Mouse (Mus musculus) hindbrain, embryonic 14.5 days (tissue): Measurements from ENCODE around the gene Tmem121. TPM values are rescaled to one million over a fixed set of nuclear protein-coding genes. Genes with fewer than 3 reads are reported as not detected.

Experiments used
- ATAC-seq: fragments of 200-750 bp; cut with Nextera tagmentation; 2 replicates; pipeline ENCODE4 v1.8.0; 2017; ENCODE audit warnings: moderate number of reproducible peaks, mild to moderate bottlenecking, moderate TSS enrichment, moderate library complexity; ENCODE audit not compliant: low FRiP score
- DNase-seq: peaks from one replicate; pipeline ENCODE4 v3.0.0-alpha.2; 2015; ENCODE audit warnings: low spot score
- H3K27ac ChIP-seq: fragments of 300-500 bp; sonication (generic); 2 replicates; pipeline ENCODE4 v1.5.1; 2014; ENCODE audit warnings: mild to moderate bottlenecking, moderate library complexity
- H3K27me3 ChIP-seq: fragments of 300-500 bp; sonication (generic); 2 replicates; pipeline ENCODE4 v1.6.1; 2014; ENCODE audit warnings: mild to moderate bottlenecking, low read length, mixed read lengths; ENCODE audit not compliant: control insufficient read depth, insufficient read depth
- H3K36me3 ChIP-seq: fragments of 300-500 bp; sonication (generic); replicated peaks from 2 replicates; pipeline ENCODE4 v1.6.1; 2014; ENCODE audit not compliant: control insufficient read depth, insufficient read depth
- H3K4me1 ChIP-seq: fragments of 300-500 bp; sonication (generic); replicated peaks from 2 replicates; pipeline ENCODE4 v1.6.1; 2014; ENCODE audit warnings: antibody characterized with exemption, low read length, mixed read lengths; ENCODE audit not compliant: control insufficient read depth, insufficient read depth
- H3K4me2 ChIP-seq: fragments of 300-500 bp; sonication (generic); replicated peaks from 2 replicates; pipeline ENCODE4 v1.6.1; 2014; ENCODE audit warnings: mild to moderate bottlenecking, moderate library complexity
- H3K4me3 ChIP-seq: fragments of 300-500 bp; sonication (generic); replicated peaks from 2 replicates; pipeline ENCODE4 v1.5.1; 2014; ENCODE audit warnings: mild to moderate bottlenecking, low read length
- H3K9ac ChIP-seq: fragments of 300-500 bp; sonication (generic); 2 replicates; pipeline ENCODE4 v1.6.1; 2014
- H3K9me3 ChIP-seq: fragments of 300-500 bp; sonication (generic); 2 replicates; pipeline ENCODE4 v1.6.1; 2016; ENCODE audit warnings: low read length; ENCODE audit not compliant: control insufficient read depth
- WGBS: fragments of 180-500 bp; shearing (Covaris S2); extraction: QIAGEN DNeasy Blood & Tissue Kit; methylation state at CpG from one replicate; pipeline ENCODE4 v1.1.7; 2014; 5-methylcytosine and 5-hydroxymethylcytosine counted together
- polyA plus RNA-seq: library from polyadenylated mRNA; unstranded; fragments of >200 nt; fragmentation: Nextera tagmentation; extraction: Ambion mirVana; gene quantifications from 2 replicates; pipeline ENCODE4 v1.2.1, GENCODE M21; 2014

Gene Tmem121
- polyA plus RNA-seq, 1 experiment from 2014 or later: 28.0 TPM

GRCm38 (mm10) chr12:113176960-113177725, 8.6 kb upstream of the Tmem121 start:
- no peak overlapping the region for H3K9ac ChIP-seq
- no peak overlapping the region for H3K4me3 ChIP-seq
- DNase-seq (no peak), ATAC-seq (no peak)
- no peaks in the 10 kb centered on the region for H3K27me3 ChIP-seq
- H3K27ac ChIP-seq: no peak overlapping the region
- H3K9me3 ChIP-seq: no peaks in the 10 kb centered on the region
- H3K4me2 ChIP-seq: no peak overlapping the region
- no peaks in the 10 kb centered on the region for H3K4me1 ChIP-seq
- no peaks in the 10 kb centered on the region for H3K36me3 ChIP-seq
- 92% methylated on average over 18 of the region's 18 CpGs for WGBS

DNA sequence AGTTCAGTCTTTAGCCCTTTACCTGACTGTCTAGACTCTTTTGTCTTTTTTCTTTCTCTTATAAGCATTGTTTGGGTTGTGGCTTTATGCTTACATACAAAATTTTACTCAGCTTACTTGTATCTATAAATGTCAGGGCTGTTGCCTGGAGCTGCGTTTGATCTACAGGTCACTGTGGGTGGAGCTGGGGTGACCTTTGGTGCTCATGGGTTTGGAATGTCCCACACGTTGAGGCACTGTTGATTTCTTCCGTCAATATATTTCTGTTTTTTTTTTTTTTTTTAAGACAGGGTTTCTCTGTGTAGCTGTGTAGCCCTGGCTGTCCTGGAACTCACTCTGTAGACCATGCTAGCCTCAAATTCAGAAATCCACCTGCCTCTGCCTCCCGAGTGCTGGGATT, 4.7 kb upstream of the Tmem121 start:
- Histone ChIP-seq H3K4me1 (no peaks in the 10 kb centered on the region), H3K27ac (no peak overlapping the region), H3K36me3 (no peaks in the 10 kb centered on the region), H3K4me2 (no peak overlapping the region), H3K9ac (no peak overlapping the region), H3K9me3 (no peaks in the 10 kb centered on the region), H3K27me3 (no peaks in the 10 kb centered on the region), H3K4me3 (no peak overlapping the region)
- ATAC-seq (no peak), DNase-seq (no peak)
- WGBS: 76% methylated on average over 4 of the region's 4 CpGs

DNA sequence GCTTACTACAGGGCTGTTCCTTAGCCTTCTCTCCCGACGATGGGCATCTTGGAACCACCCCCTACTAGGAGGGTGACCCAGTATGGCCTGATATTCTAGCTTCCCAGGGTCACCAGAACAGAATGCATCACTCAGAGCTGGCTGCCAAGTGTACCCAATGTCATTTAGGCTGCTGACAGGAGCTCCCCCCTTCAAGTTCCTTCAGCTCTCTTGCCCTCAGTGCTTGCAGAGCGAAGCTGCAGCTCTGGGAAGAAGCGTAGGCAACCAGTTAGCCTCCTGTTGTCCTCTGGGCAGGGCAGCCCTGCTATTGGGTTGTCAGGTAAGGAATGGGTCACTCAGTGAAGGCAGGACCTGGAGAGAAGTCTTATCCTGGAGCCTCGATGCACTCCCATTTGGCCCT, 785 bp upstream of the Tmem121 start:
- Histone ChIP-seq H3K4me2 (peak overlapping the region; percentile 59), H3K27me3 (no peaks in the 10 kb centered on the region), H3K36me3 (peaks cover 18% of the 10 kb centered on the region), H3K4me1 (peaks cover 18% of the 10 kb centered on the region), H3K27ac (no peak overlapping the region), H3K4me3 (peak overlapping the region; percentile 75; the same call in 1 of the 2 replicates), H3K9ac (no peak overlapping the region), H3K9me3 (peaks cover 3% of the 10 kb centered on the region; the same call in 1 of the 2 replicates)
- no peak for ATAC-seq
- no peak for DNase-seq
- WGBS: 74% methylated on average over 5 of the region's 5 CpGs

- 33% methylated on average over 12 of the region's 12 CpGs for WGBS
Measured at GRCm38 (mm10) chr12:113186326-113187010, 738 bp downstream of the Tmem121 start.

DNA sequence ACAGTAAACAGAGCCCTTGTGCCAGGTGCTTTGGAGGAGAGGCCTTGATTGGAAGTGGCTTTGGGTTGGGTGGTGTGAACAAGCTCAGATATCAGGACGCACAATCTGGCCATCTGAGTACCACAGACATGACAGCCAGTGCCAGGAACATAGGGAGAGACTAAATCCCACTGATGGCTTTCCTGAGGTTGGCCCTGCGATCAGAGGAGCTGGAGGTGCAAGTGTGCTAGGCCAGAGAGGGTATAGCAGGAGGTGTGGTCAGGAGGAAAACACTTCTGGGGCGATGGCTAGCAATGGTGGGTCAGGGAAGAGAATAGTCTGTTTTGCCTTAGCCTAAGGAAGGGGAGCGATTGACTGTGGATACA, 1.3 kb downstream of the Tmem121 start:
- H3K27me3 ChIP-seq: no peaks in the 10 kb centered on the region
- DNase-seq (no peak), ATAC-seq (no peak)
- peaks cover 18% of the 10 kb centered on the region for H3K4me1 ChIP-seq
- H3K4me3 ChIP-seq: peak overlapping the region; percentile 75
- WGBS: 58% methylated on average over 4 of the region's 4 CpGs
- H3K27ac ChIP-seq: no peak overlapping the region
- H3K4me2 ChIP-seq: peak overlapping the region; percentile 59
- peaks cover 3% of the 10 kb centered on the region; the same call in 1 of the 2 replicates for H3K9me3 ChIP-seq
- peak overlapping the region; percentile 88 for H3K9ac ChIP-seq
- peaks cover 35% of the 10 kb centered on the region for H3K36me3 ChIP-seq

More at GRCm38 (mm10) chr12:113186326-113187010, 738 bp downstream of the Tmem121 start:
- H3K4me2 ChIP-seq: peak overlapping the region; percentile 59
- peaks cover 34% of the 10 kb centered on the region for H3K36me3 ChIP-seq
- peaks cover 18% of the 10 kb centered on the region for H3K4me1 ChIP-seq
- peak overlapping the region; percentile 75 for H3K4me3 ChIP-seq
- peak overlapping the region; percentile 66; the same call in 1 of the 2 replicates for H3K27ac ChIP-seq
- DNase-seq: no peak
- ATAC-seq: peak; percentile 9; the same call in 1 of the 2 replicates
- peaks cover 3% of the 10 kb centered on the region; the same call in 1 of the 2 replicates for H3K9me3 ChIP-seq
- peak overlapping the region; percentile 88 for H3K9ac ChIP-seq
- no peaks in the 10 kb centered on the region for H3K27me3 ChIP-seq

DNA sequence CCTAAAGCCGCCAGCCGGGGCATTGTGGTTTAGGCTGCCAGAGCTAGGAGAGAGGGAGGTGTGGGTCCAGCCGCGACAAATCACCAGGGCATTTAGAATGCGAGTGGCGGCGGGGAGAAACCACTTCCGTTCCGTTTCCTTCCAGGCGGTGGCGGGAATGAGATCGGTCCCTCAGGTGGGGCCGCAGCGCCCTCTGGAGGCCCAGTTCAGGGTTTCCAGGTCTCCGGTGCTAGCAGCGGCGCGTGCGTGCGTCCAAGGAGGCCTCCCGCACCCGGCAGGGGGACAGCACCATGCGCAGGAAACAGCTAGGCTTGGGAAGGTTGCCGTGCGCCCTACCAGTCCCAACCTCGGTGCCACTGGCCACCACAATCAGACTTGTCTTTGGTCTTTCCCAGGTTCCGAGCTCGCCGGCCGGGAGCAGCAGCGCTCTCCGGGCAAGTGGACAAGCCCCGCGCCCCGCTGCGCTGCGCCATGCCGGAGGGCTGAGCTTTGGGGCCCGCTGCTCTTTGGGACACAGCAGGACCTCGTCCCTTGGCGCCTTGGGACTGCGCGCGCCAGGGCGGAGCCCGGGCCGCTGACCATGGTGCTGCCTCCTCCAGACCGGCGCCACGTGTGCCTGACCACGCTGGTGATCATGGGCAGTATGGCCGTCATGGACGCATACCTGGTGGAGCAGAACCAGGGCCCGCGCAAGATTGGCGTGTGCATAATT, 2.0 kb downstream of the Tmem121 start:
- peak; percentile 43 for ATAC-seq
- Histone ChIP-seq H3K9me3 (peaks cover 3% of the 10 kb centered on the region; the same call in 1 of the 2 replicates), H3K27me3 (no peaks in the 10 kb centered on the region), H3K27ac (peak overlapping the region; percentile 54; the same call in 1 of the 2 replicates), H3K9ac (peak overlapping the region; percentile 88), H3K4me2 (peak overlapping the region; percentile 59), H3K4me3 (peak overlapping the region; percentile 75), H3K36me3 (peaks cover 37% of the 10 kb centered on the region), H3K4me1 (peaks cover 18% of the 10 kb centered on the region)
- DNase-seq: peak; percentile 89
- WGBS: 4% methylated on average over 56 of the region's 56 CpGs

- no peaks in the 10 kb centered on the region for H3K27me3 ChIP-seq
- H3K9me3 ChIP-seq: peaks cover 3% of the 10 kb centered on the region; the same call in 1 of the 2 replicates
- 91% methylated on average over 51 of the region's 51 CpGs for WGBS
- peak overlapping the region; percentile 75 for H3K4me3 ChIP-seq
- peaks cover 42% of the 10 kb centered on the region for H3K36me3 ChIP-seq
- peaks cover 18% of the 10 kb centered on the region for H3K4me1 ChIP-seq
- no peak overlapping the region for H3K27ac ChIP-seq
- ATAC-seq (no peak), DNase-seq (no peak)
- peak overlapping the region; percentile 59 for H3K4me2 ChIP-seq
- no peak overlapping the region; the same call in 1 of the 2 replicates for H3K9ac ChIP-seq
Measured at GRCm38 (mm10) chr12:113188349-113189055, 2.8 kb downstream of the Tmem121 start.

DNA sequence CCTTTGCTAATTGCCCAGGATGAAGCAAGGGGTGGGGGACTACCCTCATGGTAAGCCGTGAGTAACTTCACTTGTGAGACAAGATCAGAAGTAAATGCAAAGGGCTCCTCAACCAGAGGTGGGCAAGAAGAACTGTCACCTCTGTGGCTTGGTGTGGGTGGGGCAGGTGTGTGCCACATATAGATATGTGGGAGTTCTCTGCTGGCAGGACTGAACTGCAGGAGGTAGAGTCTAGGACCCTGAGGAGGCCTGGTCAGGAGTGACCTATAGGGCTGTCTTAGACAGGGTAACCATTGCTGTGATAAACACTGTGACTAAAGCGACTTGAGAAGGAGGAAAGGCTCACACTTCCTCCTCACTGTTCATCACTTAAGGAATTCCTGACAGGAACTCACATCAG, 7.7 kb downstream of the Tmem121 start:
- H3K4me2 ChIP-seq: no peak overlapping the region
- no peak for DNase-seq
- no peaks in the 10 kb centered on the region for H3K4me1 ChIP-seq
- no peak overlapping the region for H3K9ac ChIP-seq
- no peak overlapping the region for H3K27ac ChIP-seq
- peaks cover 2% of the 10 kb centered on the region; the same call in 1 of the 2 replicates for H3K9me3 ChIP-seq
- no peak overlapping the region for H3K4me3 ChIP-seq
- no peaks in the 10 kb centered on the region for H3K27me3 ChIP-seq
- peaks cover 39% of the 10 kb centered on the region for H3K36me3 ChIP-seq
- ATAC-seq: no peak
- WGBS: 83% methylated on average over 2 of the region's 2 CpGs
